Mouse (Mus musculus): Measurements from ENCODE around the gene Synpo2l.
"Not testable (repeated sequence)": the region's sequence is repeated elsewhere in the genome, so short reads cannot be mapped to it uniquely, and the experiment has no call there.

The Synpo2l gene

GRCm38 (mm10) chr14:20668154-20668810 lies at the start of gene Synpo2l:
TSS of gene Synpo2l (minus strand) at chr14:20668354.
- in situ Hi-C loops (cut with MboI), result no loop called here

- in situ Hi-C loops (cut with MboI), result no loop called here
Measured at GRCm38 (mm10) chr14:20713832-20714231, 45.7 kb upstream of the Synpo2l start.

- in situ Hi-C loops (cut with MboI), result no loop called here
Measured at GRCm38 (mm10) chr14:20708239-20708638, 40.1 kb upstream of the Synpo2l start.

GRCm38 (mm10) chr14:20707201-20708190 lies 39.3 kb upstream of the Synpo2l start, which contains the start of gene Zswim8:
TSS of gene Zswim8 (plus strand) at chr14:20707552.
- in situ Hi-C loops (cut with MboI), result no loop called here

- in situ Hi-C loops (cut with MboI), result not testable (repeated sequence)
Measured at GRCm38 (mm10) chr14:20703461-20703860, 35.3 kb upstream of the Synpo2l start.

- in situ Hi-C loops (cut with MboI), result no loop called here
Measured at GRCm38 (mm10) chr14:20702741-20703381, 34.7 kb upstream of the Synpo2l start, which contains the start of gene Chchd1. TSS of gene Chchd1 (plus strand) at chr14:20703006.

- in situ Hi-C loops (cut with MboI), result no loop called here
Measured at GRCm38 (mm10) chr14:20702096-20702740, 34.1 kb upstream of the Synpo2l start.

GRCm38 (mm10) chr14:20701554-20701953 lies 33.4 kb upstream of the Synpo2l start:
- in situ Hi-C loops (cut with MboI), result no loop called here

- in situ Hi-C loops (cut with MboI), result no loop called here
Measured at GRCm38 (mm10) chr14:20700362-20700761, 32.2 kb upstream of the Synpo2l start.

GRCm38 (mm10) chr14:20698515-20698914 lies 30.4 kb upstream of the Synpo2l start:
- in situ Hi-C loops (cut with MboI), result no loop called here

- in situ Hi-C loops (cut with MboI), result no loop called here
Measured at GRCm38 (mm10) chr14:20696986-20697385, 28.8 kb upstream of the Synpo2l start.

GRCm38 (mm10) chr14:20695761-20696520 lies 27.8 kb upstream of the Synpo2l start:
- in situ Hi-C loops (cut with MboI), result no loop called here

- in situ Hi-C loops (cut with MboI), result no loop called here
Measured at GRCm38 (mm10) chr14:20694884-20695760, 27.0 kb upstream of the Synpo2l start, which contains the start of gene Fut11. TSS of gene Fut11 (plus strand) at chr14:20694968.

GRCm38 (mm10) chr14:20694185-20694883 lies 26.2 kb upstream of the Synpo2l start:
- in situ Hi-C loops (cut with MboI), result no loop called here

- in situ Hi-C loops (cut with MboI), result no loop called here
Measured at GRCm38 (mm10) chr14:20693589-20694101, 25.5 kb upstream of the Synpo2l start.

- in situ Hi-C loops (cut with MboI), result no loop called here
Measured at GRCm38 (mm10) chr14:20691772-20692171, 23.6 kb upstream of the Synpo2l start.

- in situ Hi-C loops (cut with MboI), result no loop called here
Measured at GRCm38 (mm10) chr14:20689009-20689408, 20.9 kb upstream of the Synpo2l start.

- in situ Hi-C loops (cut with MboI), result no loop called here
Measured at GRCm38 (mm10) chr14:20686576-20686975, 18.4 kb upstream of the Synpo2l start.

GRCm38 (mm10) chr14:20682498-20682897 lies 14.3 kb upstream of the Synpo2l start:
- in situ Hi-C loops (cut with MboI), result no loop called here
